Mouse (Mus musculus): Measurements from ENCODE around the gene Csrp1. TPM values are rescaled to one million over a fixed set of nuclear protein-coding genes. Genes with fewer than 3 reads are reported as not detected.

The Csrp1 gene
- total and polyA plus RNA-seq, 3 experiments: 44.4 to 73.0 TPM; not detected in 1

- Histone ChIP-seq H3K27me3 (ENCODE audit: control insufficient read depth in 1 of 2, insufficient read depth in 2 of 2, low read length in 2 of 2) (no peaks in the 10 kb centered on the region; a peak in 2 of 4 replicates), H3K27ac (ENCODE audit: control insufficient read depth, low read depth, low read length) (no peak overlapping the region), H3K79me2 (ENCODE audit: control insufficient read depth, insufficient read depth, low read length, poor library complexity) (peaks cover 8% of the 10 kb centered on the region), H3K4me1 (ENCODE audit: control insufficient read depth in 1 of 2, insufficient read depth in 2 of 2, low read length in 2 of 2) (peaks cover 10 to 18% of the 10 kb centered on the region in 2 experiments), H3K9me3 (replicated peaks; ENCODE audit: insufficient read depth, low read length) (no peaks in the 10 kb centered on the region), H3K9ac (ENCODE audit: control insufficient read depth, low read depth, low read length, poor library complexity, severe bottlenecking) (no peak overlapping the region), H3K36me3 (ENCODE audit: control insufficient read depth in 1 of 2, insufficient read depth in 2 of 2, low read length in 2 of 2) (peaks cover 0 to 12% of the 10 kb centered on the region in 2 experiments; a peak in 2 of 4 replicates), H3K4me3 (ENCODE audit: control insufficient read depth in 1 of 2, insufficient read depth in 1 of 2, low read depth in 2 of 2, low read length in 2 of 2) (no peak overlapping the region)
- DNase-seq (ENCODE audit: low read depth, low spot score): no peak
- TF ChIP-seq USF1 (IDR thresholded peaks at IDR 0.05; ENCODE audit: low read depth, low read length) (peak; percentile 76), HCFC1 (IDR thresholded peaks at IDR 0.05; ENCODE audit: low read depth, low read length) (no peak), RAD21 (IDR thresholded peaks at IDR 0.05; ENCODE audit: low read depth, low read length) (no peak), USF2 (IDR thresholded peaks at IDR 0.05; ENCODE audit: borderline replicate concordance in 1 of 2, insufficient read depth in 1 of 2, low read depth in 1 of 2, low read length in 2 of 2) (peak in 1 of 2 experiments; percentile 41; a peak in 1 of 4 replicates), ELF1 (IDR thresholded peaks at IDR 0.05; ENCODE audit: low read depth, low read length) (no peak), NELFE (IDR thresholded peaks at IDR 0.05; ENCODE audit: low read depth, low read length) (no peak), BHLHE40 (IDR thresholded peaks at IDR 0.05; ENCODE audit: borderline replicate concordance, low read depth, low read length) (peak; percentile 19; the same call in 1 of the 2 replicates)
Observed at GRCm38 (mm10) chr1:135763503-135764205, 43.8 kb downstream of the Csrp1 start.

- H3K9me3 ChIP-seq (replicated peaks; ENCODE audit: insufficient read depth, low read length): no peaks in the 10 kb centered on the region
- TF ChIP-seq MAZ (IDR thresholded peaks at IDR 0.05; ENCODE audit: low read depth, low read length): no peak
- peak; percentile 13; the same call in 1 of the 2 replicates for TF ChIP-seq ZNF384 (IDR thresholded peaks at IDR 0.05; ENCODE audit: low read depth, low read length)
- no peak for TF ChIP-seq USF1 (IDR thresholded peaks at IDR 0.05; ENCODE audit: low read depth, low read length)
- H3K27me3 ChIP-seq (ENCODE audit: control insufficient read depth in 1 of 2, insufficient read depth in 2 of 2, low read length in 2 of 2): no peaks in the 10 kb centered on the region; a peak in 2 of 4 replicates
- no peak overlapping the region for H3K4me3 ChIP-seq (ENCODE audit: control insufficient read depth in 1 of 2, insufficient read depth in 1 of 2, low read depth in 2 of 2, low read length in 2 of 2)
- H3K27ac ChIP-seq (ENCODE audit: control insufficient read depth, low read depth, low read length): no peak overlapping the region
- H3K79me2 ChIP-seq (ENCODE audit: control insufficient read depth, insufficient read depth, low read length, poor library complexity): peaks cover 8% of the 10 kb centered on the region
- peaks cover 10 to 18% of the 10 kb centered on the region in 2 experiments for H3K4me1 ChIP-seq (ENCODE audit: control insufficient read depth in 1 of 2, insufficient read depth in 2 of 2, low read length in 2 of 2)
- no peak overlapping the region for H3K9ac ChIP-seq (ENCODE audit: control insufficient read depth, low read depth, low read length, poor library complexity, severe bottlenecking)
- DNase-seq (ENCODE audit: low read depth, low spot score): no peak
- peaks cover 0 to 12% of the 10 kb centered on the region in 2 experiments; a peak in 2 of 4 replicates for H3K36me3 ChIP-seq (ENCODE audit: control insufficient read depth in 1 of 2, insufficient read depth in 2 of 2, low read length in 2 of 2)
Observed at GRCm38 (mm10) chr1:135764206-135764528, 44.3 kb downstream of the Csrp1 start.

GRCm38 (mm10) chr1:135765645-135766591, 46.1 kb downstream of the Csrp1 start, which contains the start of gene Phlda3:
Gene Phlda3, plus strand, starts transcription at chr1:135766119.
- peak within 1 kb of the TSS; percentile 82 for H3K9ac ChIP-seq (ENCODE audit: control insufficient read depth, low read depth, low read length, poor library complexity, severe bottlenecking)
- TF ChIP-seq MYB (IDR thresholded peaks at IDR 0.05; ENCODE audit: low read depth, low read length) (no peak), MAX (IDR thresholded peaks at IDR 0.05; ENCODE audit: low read length) (peak; percentile 51; the same call in 1 of the 2 replicates), ETS1 (IDR thresholded peaks at IDR 0.05; ENCODE audit: low read depth, low read length) (0 out of 2 replicates have a peak, but pooled peaks have one; percentile 6), NRF1 (IDR thresholded peaks at IDR 0.05; ENCODE audit: insufficient read depth, low read depth, low read length, poor library complexity, severe bottlenecking) (peak; percentile 68), POLR2A (IDR thresholded peaks at IDR 0.05; ENCODE audit: control insufficient read depth in 1 of 2, insufficient read depth in 1 of 2, low read depth in 1 of 2, low read length in 2 of 2, poor library complexity in 1 of 2) (peak in 1 of 2 experiments; percentile 44; a peak in 1 of 4 replicates), NELFE (IDR thresholded peaks at IDR 0.05; ENCODE audit: low read depth, low read length) (0 out of 2 replicates have a peak, but pooled peaks have one; percentile 40), ELF1 (IDR thresholded peaks at IDR 0.05; ENCODE audit: low read depth, low read length) (peak; percentile 14; the same call in 1 of the 2 replicates), JUND (IDR thresholded peaks at IDR 0.05; ENCODE audit: low read depth, low read length) (no peak), GATA1 (IDR thresholded peaks at IDR 0.05; ENCODE audit: low read depth, low read length) (no peak), MAZ (IDR thresholded peaks at IDR 0.05; ENCODE audit: low read depth, low read length) (peak; percentile 59), UBTF (IDR thresholded peaks at IDR 0.05; ENCODE audit: borderline replicate concordance, insufficient read depth, low read depth, low read length) (peak; percentile 81; the same call in 1 of the 2 replicates)
- H3K4me1 ChIP-seq (ENCODE audit: control insufficient read depth in 1 of 2, insufficient read depth in 2 of 2, low read length in 2 of 2): peaks cover 12 to 26% of the 10 kb centered on the region in 2 experiments
- H3K79me2 ChIP-seq (ENCODE audit: control insufficient read depth, insufficient read depth, low read length, poor library complexity): peaks cover 8% of the 10 kb centered on the region
- DNase-seq (ENCODE audit: low read depth, low spot score): peak; percentile 76
- no peaks in the 10 kb centered on the region for H3K9me3 ChIP-seq (replicated peaks; ENCODE audit: insufficient read depth, low read length)
- peaks cover 0 to 18% of the 10 kb centered on the region in 2 experiments; a peak in 2 of 4 replicates for H3K36me3 ChIP-seq (ENCODE audit: control insufficient read depth in 1 of 2, insufficient read depth in 2 of 2, low read length in 2 of 2)
- H3K4me3 ChIP-seq (ENCODE audit: control insufficient read depth in 1 of 2, insufficient read depth in 1 of 2, low read depth in 2 of 2, low read length in 2 of 2): peak within 1 kb of the TSS; percentile 71 to 97
- no peak within 1 kb of the TSS for H3K27ac ChIP-seq (ENCODE audit: control insufficient read depth, low read depth, low read length)
- H3K27me3 ChIP-seq (ENCODE audit: control insufficient read depth in 1 of 2, insufficient read depth in 2 of 2, low read length in 2 of 2): no peaks in the 10 kb centered on the region; a peak in 2 of 4 replicates

Data from MEL (cell line).